Mouse (Mus musculus) midbrain, postnatal 0 days (tissue): ENCODE data around the gene Mast4. TPM values are rescaled to one million over a fixed set of nuclear protein-coding genes. Genes with fewer than 3 reads are reported as not detected.

Source experiments
- ATAC-seq: fragments of 200-750 bp; cut with Nextera tagmentation; 2 replicates; pipeline ENCODE4 v1.8.0; 2017; ENCODE audit warnings: moderate number of reproducible peaks, mild to moderate bottlenecking, moderate TSS enrichment, moderate library complexity; ENCODE audit not compliant: low FRiP score
- DNase-seq: peaks from one replicate; pipeline ENCODE4 v3.0.0-alpha.2; 2015; ENCODE audit warnings: low spot score
- H3K27ac ChIP-seq: fragments of 300-500 bp; sonication (generic); 2 replicates; pipeline ENCODE4 v1.5.1; 2014; ENCODE audit warnings: low read depth, mild to moderate bottlenecking, low read length, mixed read lengths
- H3K27me3 ChIP-seq: fragments of 300-500 bp; sonication (generic); 2 replicates; pipeline ENCODE4 v1.6.1; 2014; ENCODE audit warnings: low read length, control low read depth, mixed read lengths; ENCODE audit not compliant: insufficient read depth
- H3K36me3 ChIP-seq: fragments of 300-500 bp; sonication (generic); 2 replicates; pipeline ENCODE4 v1.6.1; 2014; ENCODE audit warnings: low read length, control low read depth, mixed read lengths; ENCODE audit not compliant: insufficient read depth
- H3K4me1 ChIP-seq: fragments of 300-500 bp; sonication (generic); 2 replicates; pipeline ENCODE4 v1.6.1; 2014; ENCODE audit warnings: mild to moderate bottlenecking, control low read depth, antibody characterized with exemption, low read length, mixed read lengths; ENCODE audit not compliant: insufficient read depth
- H3K4me2 ChIP-seq: fragments of 300-500 bp; sonication (generic); 2 replicates; pipeline ENCODE4 v1.6.1; 2014; ENCODE audit warnings: low read depth, mild to moderate bottlenecking, low read length, mixed read lengths; ENCODE audit not compliant: poor library complexity, severe bottlenecking
- H3K4me3 ChIP-seq: fragments of 300-500 bp; sonication (generic); 2 replicates; pipeline ENCODE4 v1.5.1; 2014; ENCODE audit warnings: low read depth, mild to moderate bottlenecking, low read length, moderate library complexity
- H3K9ac ChIP-seq: fragments of 300-500 bp; sonication (generic); replicated peaks from 2 replicates; pipeline ENCODE4 v1.6.1; 2014; ENCODE audit warnings: mild to moderate bottlenecking, low read length, moderate library complexity, mixed read lengths; ENCODE audit not compliant: poor library complexity, severe bottlenecking
- H3K9me3 ChIP-seq: fragments of 300-500 bp; sonication (generic); 2 replicates; pipeline ENCODE4 v1.6.1; 2016; ENCODE audit warnings: low read length, control low read depth
- CTCF ChIP-seq: IDR thresholded peaks from 2 replicates; pipeline ENCODE4 v1.5.1; 2016; ENCODE audit warnings: antibody characterized with exemption, mild to moderate bottlenecking
- WGBS: fragments of 180-500 bp; shearing (Covaris S2); extraction: QIAGEN DNeasy Blood & Tissue Kit; methylation state at CpG from one replicate; pipeline ENCODE4 v1.1.7; 2014; 5-methylcytosine and 5-hydroxymethylcytosine counted together
- polyA plus RNA-seq: library from polyadenylated mRNA; unstranded; fragments of >200 nt; fragmentation: Nextera tagmentation; extraction: Ambion mirVana; gene quantifications from 2 replicates; pipeline ENCODE4 v1.2.1, GENCODE M21; 2015
- total RNA-seq: library from RNA; depleted of rRNA; stranded (reverse); fragments of >200 nt; gene quantifications from 2 replicates; pipeline ENCODE4 v1.2.3, GENCODE M21; 2014

Gene Mast4
- total and polyA plus RNA-seq, 2 experiments from 2014 or later = 28.7 to 39.8 TPM

DNA sequence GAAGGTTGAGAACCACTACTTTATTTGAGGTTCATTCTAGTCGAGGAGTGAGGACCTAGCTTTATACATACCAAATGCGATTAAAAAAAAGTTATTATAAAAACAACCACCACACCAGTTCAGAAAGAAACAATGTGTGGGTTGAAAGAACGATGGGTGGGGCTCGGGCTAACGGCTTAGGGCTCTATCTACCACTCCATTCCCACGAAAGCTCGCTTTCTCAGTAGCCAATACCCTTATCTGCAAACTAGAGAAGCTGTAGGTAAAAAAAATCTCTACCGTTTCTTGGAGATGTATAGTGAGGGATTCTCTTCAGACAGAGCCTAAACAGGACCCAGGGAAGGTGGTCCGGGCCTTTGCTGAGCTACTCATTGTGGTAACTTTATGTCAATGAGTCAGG, 561.1 kb downstream of the Mast4 start:
- WGBS = 95% methylated on average over 9 of the region's 9 CpGs
- no peak for ATAC-seq
- no peak for DNase-seq
- Histone ChIP-seq H3K36me3 (no peaks in the 10 kb centered on the region), H3K9ac (no peak overlapping the region), H3K4me3 (no peak overlapping the region), H3K4me2 (no peak overlapping the region), H3K27me3 (no peaks in the 10 kb centered on the region), H3K4me1 (no peaks in the 10 kb centered on the region), H3K9me3 (no peaks in the 10 kb centered on the region), H3K27ac (no peak overlapping the region)
- no peak for TF ChIP-seq CTCF

DNA sequence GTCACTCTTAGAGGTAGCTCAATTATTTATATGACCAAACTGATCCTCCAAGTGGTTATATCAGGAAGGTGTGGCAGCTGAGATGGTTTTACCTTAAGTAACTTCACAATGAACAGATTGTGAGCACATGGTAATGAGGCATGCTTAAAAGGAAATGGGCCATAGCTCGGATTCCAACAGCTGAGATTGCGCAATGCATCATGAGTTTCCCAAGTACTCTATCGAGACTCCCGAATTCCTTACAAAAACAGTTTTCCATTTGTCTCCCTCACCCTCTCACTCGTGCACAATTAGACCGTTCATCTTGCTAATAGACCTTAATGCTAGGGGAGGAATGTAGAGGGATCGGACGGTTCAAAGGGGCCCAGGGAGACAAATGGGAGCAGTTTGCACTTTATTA, 564.1 kb downstream of the Mast4 start:
- no peak overlapping the region for H3K9ac ChIP-seq
- H3K9me3 ChIP-seq = no peaks in the 10 kb centered on the region
- H3K4me3 ChIP-seq = no peak overlapping the region
- no peaks in the 10 kb centered on the region for H3K36me3 ChIP-seq
- no peak for TF ChIP-seq CTCF
- no peak for ATAC-seq
- DNase-seq = no peak
- no peaks in the 10 kb centered on the region for H3K27me3 ChIP-seq
- H3K27ac ChIP-seq = no peak overlapping the region
- H3K4me2 ChIP-seq = no peak overlapping the region
- 89% methylated on average over 8 of the region's 8 CpGs for WGBS
- H3K4me1 ChIP-seq = no peaks in the 10 kb centered on the region

DNA sequence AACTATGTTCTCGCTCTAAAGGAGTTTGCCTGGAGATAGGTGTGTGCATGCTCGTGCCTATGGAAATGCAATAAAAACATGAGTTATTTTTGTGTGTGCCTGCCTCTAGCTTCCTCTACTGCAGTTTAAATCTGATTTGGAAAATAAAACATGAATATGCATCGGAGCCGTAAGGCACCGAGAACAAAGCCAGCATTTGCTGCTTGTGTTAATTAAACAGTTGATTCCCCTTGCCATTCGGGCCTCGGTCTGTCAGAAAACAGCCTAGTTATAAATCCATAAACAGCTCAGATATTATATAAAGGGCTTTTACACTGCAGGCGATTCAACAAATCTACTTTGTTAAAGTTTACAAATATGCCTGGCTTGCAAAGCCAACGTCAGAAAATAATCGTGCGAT, 565.8 kb downstream of the Mast4 start:
- Histone ChIP-seq H3K4me3 (no peak overlapping the region), H3K9me3 (no peaks in the 10 kb centered on the region), H3K4me2 (no peak overlapping the region), H3K27ac (no peak overlapping the region; the same call in 1 of the 2 replicates), H3K4me1 (no peaks in the 10 kb centered on the region), H3K9ac (no peak overlapping the region), H3K36me3 (0 out of 2 replicates have a peak, but pooled peaks cover 2% of the 10 kb centered on the region), H3K27me3 (no peaks in the 10 kb centered on the region)
- ATAC-seq (no peak), DNase-seq (no peak)
- WGBS = 64% methylated on average over 11 of the region's 11 CpGs
- no peak for TF ChIP-seq CTCF

GRCm38 (mm10) chr13:102767110-102767509, 567.2 kb downstream of the Mast4 start:
- Histone ChIP-seq H3K4me3 (no peak overlapping the region), H3K9me3 (no peaks in the 10 kb centered on the region), H3K4me1 (no peaks in the 10 kb centered on the region), H3K27me3 (no peaks in the 10 kb centered on the region), H3K9ac (no peak overlapping the region), H3K27ac (no peak overlapping the region), H3K4me2 (no peak overlapping the region), H3K36me3 (0 out of 2 replicates have a peak, but pooled peaks cover 2% of the 10 kb centered on the region)
- DNase-seq (no peak), ATAC-seq (no peak)
- TF ChIP-seq CTCF = no peak
- 70% methylated on average over 7 of the region's 7 CpGs for WGBS

DNA sequence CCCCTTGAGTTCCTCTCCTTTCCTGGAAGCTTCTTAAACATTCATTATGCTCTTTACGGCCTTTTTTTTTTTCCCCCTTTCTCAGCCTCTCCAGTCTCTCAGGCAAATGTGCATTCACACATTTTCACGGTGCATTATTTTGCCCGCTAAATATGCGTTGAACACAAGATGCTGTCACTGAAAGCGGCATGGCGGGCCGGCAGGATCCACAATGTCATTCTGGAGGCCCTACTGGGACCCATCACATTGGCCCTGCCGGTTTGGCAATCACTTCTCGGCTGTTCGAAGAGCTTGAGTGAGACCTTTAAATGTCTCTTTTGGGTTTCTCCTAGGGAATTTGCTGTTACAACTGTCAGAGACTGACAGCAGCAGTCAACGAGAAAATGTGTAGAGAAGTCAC, 569.1 kb downstream of the Mast4 start:
- H3K27me3 ChIP-seq = no peaks in the 10 kb centered on the region
- no peak overlapping the region for H3K4me2 ChIP-seq
- no peaks in the 10 kb centered on the region for H3K9me3 ChIP-seq
- H3K4me1 ChIP-seq = no peaks in the 10 kb centered on the region
- no peak overlapping the region for H3K27ac ChIP-seq
- DNase-seq = peak; percentile 23
- peaks cover 6% of the 10 kb centered on the region; the same call in 1 of the 2 replicates for H3K36me3 ChIP-seq
- TF ChIP-seq CTCF = no peak
- WGBS = 27% methylated on average over 11 of the region's 11 CpGs
- H3K4me3 ChIP-seq = no peak overlapping the region
- no peak overlapping the region for H3K9ac ChIP-seq
- ATAC-seq = no peak

DNA sequence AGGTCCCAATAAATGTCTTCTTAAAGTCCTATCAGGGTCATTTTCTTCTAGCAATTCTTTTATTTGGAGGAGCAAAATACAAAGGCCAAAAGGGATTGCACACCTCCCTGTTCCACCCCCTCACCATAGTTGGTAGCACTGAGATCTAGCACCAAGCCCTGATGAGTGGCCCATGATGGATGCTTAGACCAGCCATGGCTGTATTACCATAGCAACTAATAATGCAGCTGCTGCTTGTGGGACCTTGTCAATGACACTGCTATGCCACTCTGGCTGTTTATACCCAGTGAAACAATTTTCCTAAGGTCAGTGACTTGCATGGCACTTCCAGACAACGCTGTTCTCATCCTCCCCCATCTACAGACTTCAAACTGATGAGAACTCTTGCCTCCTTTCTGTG, 570.1 kb downstream of the Mast4 start:
- WGBS = 79% methylated on average over 1 of the region's 1 CpGs
- Histone ChIP-seq H3K9me3 (no peaks in the 10 kb centered on the region), H3K36me3 (peaks cover 6% of the 10 kb centered on the region; the same call in 1 of the 2 replicates), H3K9ac (no peak overlapping the region), H3K27ac (no peak overlapping the region), H3K27me3 (no peaks in the 10 kb centered on the region), H3K4me3 (no peak overlapping the region), H3K4me2 (no peak overlapping the region), H3K4me1 (no peaks in the 10 kb centered on the region)
- TF ChIP-seq CTCF = no peak
- ATAC-seq (no peak), DNase-seq (no peak)
